Mouse (Mus musculus): ENCODE data around the gene Prr12.
"Not testable (repeated sequence)": the region's sequence is repeated elsewhere in the genome, so short reads cannot be mapped to it uniquely, and the experiment has no call there.

Gene Prr12

DNA sequence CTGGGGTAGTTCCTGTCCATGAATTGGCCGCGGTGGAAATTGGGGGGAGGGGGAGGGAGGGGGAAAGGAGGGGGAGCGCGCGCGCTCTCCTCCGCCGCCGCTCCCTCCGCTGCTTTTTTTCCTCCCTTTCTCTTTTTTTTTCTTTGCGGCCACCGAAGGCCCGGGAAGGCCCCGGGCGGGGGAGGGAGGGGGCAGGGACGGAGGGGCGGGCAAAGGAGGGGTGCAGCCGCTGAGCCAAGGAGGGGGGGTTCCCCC, at the start of gene Prr12:
Gene Prr12 (minus strand): TSS at position 20 of the 255 bp plus-strand sequence.
- DNase-seq (ENCODE audit: low spot score in 2 of 2), result no peak

DNA sequence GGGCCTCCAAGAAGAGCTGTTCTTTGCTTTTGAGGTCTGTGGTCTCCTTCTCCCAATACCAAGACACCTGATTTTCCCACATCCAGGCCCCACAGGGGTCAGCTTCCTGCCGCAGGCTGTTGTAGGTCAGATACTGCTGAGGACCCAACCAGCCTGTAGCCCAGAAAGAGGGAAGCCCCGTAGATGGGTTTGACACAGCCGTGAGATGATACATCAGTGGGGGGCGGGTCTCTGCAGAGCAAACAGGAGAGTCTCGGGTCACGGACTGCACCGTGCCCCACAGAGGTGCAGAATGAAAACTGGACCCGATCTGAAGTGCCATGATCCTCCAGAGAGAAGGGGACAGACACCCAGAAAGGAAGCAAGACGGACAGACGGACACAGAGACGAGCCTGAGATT, 49.8 kb upstream of the Prr12 start:
- no peak for DNase-seq (ENCODE audit: low spot score in 2 of 2)

DNA sequence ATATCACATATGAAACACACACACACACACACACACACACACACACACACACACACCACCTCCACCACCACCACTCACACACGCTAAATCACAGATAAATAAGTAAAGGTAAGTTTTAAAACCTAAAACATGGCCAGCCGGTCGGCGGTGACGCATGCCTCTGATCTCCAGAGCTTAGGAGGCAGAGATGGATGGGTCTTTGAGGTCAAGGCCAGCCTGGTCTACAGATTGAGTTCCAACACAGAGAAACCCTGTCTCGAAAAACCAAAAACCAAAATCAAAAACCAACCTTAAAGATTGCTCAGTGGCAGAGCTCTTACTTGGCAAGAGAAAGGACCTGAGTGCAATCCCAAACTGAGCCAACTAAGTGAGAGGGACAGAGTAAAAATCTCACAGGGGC, 47.4 kb upstream of the Prr12 start:
- no peak for DNase-seq (ENCODE audit: low spot score in 2 of 2)

DNA sequence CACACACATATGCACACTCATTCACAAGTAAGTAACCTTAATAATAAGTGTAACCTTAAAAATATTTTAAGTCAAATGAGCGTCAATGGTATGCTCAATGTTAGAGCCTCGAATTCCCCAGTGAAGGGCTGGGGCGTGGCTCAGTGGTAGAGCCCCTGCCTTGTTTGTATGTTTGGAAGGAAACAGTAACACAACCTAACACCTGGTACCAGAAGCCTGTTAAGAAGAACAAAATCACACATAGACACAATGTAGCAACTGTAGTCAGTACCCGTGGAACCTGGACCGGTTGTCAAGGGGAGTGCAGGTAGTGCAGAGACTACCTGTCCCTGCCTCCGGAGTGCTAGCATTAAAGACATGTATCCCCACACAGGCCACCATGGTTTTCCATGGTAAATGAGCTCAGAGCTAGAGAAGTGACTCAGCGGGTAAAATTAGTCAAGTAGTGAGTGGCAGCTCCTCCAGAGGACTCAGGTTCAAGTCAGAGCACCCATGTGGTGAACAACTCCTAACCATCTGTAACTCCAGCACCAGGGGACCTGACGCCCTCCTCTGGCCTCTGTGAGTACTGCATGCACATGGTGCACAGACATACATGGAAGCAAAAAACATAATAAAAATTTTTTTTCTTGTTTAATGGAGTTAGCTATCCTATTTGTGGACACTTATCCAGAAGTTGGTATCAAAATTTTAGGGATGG, 46.0 kb upstream of the Prr12 start:
- DNase-seq (ENCODE audit: low spot score in 2 of 2), result no peak

DNA sequence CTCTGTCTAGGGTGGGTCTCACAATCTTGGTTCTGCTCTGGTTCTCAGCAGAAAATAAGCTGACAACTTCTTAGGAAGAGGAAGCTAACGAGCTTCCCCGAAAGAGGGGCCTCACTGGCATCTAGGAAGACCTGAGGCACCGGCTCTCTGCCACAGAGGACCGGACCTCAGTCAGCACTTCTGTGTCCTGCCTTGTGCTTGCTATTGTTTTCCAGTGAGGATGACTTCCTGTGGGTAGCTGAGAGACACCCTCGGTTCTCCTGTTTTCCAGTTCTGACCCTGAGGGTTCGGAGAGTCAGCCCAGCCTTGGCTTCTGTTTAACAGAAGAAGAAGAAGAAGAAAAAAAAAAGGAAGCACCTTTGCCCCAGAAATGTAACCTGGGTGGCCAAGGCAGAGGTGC, 44.8 kb upstream of the Prr12 start:
- DNase-seq (ENCODE audit: low spot score in 2 of 2), result no peak

DNA sequence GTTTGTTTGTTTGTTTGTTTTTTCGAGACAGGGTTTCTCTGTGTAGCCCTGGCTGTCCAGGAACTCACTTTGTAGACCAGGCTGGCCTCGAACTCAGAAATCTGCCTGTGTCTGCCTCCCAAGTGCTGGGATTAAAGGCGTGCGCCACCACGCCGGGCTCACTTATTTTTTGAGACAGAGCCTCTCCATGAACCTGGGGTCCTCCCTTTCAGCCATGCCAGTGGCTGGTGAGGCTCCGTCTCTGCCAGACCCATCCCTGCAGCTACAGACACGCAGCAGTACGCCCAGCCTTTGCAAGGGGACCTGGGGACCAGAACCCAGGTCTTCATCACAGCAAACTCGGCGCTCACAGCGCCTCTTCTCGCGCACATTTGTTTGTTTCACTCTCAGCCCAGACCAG, 43.3 kb upstream of the Prr12 start:
- not testable (repeated sequence) for DNase-seq (ENCODE audit: low spot score in 2 of 2)

DNA sequence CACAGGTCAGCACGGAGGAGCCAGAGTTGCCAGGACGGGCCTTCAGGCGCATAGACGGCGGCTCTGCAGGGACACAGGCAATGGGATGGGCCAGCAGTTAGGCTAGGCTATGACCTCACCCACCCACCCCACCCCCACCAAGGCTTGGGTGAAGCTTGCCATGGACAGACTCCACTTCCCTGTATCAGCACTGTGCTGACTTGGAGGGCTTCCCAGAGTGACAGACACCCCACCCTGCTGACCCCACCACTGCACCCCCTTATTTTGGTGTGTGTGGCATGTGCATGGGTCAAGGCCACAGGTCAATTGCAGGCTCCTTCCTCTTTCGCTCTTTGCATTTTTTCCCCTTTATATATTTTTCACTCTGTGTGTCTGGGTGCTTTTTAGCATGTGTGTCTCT, 42.7 kb upstream of the Prr12 start:
- DNase-seq (ENCODE audit: low spot score in 2 of 2), result no peak

DNA sequence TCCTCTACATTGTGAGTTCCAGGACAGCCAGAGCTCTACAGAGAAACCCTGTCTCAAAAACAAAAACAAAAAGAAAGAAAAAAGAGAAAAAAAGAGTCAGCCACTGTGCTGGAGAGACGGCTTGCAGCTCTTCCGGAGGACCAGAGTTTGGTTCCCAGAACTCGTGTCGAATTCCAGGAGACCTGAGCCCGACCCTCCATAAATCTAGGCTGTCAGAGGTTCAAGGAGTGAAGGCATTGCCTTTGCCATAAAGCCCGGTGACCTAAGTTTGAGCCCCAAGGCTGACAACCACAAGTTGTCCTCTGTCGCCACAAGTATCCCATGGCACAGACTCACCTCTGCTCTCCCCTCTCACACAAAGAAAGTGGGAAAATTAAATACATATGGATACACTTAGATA, 41.4 kb upstream of the Prr12 start:
- no peak for DNase-seq (ENCODE audit: low spot score in 2 of 2)

DNA sequence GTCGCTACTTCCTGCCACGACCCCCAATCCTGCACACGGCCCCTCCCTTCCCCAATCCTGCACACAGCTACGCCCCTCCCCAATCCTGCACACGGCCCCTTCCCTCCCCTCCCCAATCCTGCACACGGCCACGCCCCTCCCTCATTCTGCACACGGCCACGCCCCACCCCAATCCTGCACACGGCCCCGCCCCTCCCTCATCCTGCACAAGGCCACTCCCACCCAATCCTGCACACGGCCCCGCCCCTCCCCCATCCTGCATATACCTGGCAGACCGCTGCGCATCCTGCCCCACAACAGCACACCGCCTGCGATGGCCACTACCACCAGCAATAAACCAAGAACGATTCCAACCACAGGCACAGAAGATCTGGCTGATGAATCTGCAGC, 40.8 kb upstream of the Prr12 start:
- no peak for DNase-seq (ENCODE audit: low spot score in 2 of 2)

DNA sequence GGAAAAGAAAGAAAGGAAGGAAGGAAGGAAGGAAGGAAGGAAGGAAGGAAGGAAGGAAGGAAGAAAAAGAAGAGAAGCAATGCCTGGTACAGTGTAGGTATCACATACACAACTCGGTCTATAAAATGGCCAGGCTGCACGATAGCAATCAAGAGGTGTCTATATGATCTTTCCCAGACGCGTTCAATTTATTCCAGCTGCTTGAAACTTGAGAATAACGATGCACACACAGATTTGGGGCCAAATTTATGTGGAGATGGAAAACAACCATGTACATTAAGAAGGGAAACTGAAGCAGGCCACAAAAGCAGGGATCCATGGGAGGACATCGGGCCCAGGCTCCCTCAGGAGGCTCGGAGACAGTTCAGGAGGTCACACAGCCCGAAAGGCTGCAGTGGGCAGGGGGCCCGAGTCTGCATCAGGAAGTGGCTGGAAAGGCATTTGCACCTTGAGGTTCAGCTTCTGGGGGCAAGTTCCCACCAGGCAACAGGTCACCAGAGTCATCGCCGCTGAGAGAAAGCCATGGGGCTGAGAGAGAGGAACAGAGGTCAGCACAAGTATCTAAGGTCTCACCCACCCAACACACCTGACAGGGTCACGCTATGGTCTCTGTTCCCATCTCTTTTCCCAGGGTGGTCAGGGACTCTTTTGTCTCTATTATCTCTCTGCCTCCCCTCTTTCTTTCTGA, 40.3 kb upstream of the Prr12 start:
- DNase-seq (ENCODE audit: low spot score in 2 of 2), result no peak

DNA sequence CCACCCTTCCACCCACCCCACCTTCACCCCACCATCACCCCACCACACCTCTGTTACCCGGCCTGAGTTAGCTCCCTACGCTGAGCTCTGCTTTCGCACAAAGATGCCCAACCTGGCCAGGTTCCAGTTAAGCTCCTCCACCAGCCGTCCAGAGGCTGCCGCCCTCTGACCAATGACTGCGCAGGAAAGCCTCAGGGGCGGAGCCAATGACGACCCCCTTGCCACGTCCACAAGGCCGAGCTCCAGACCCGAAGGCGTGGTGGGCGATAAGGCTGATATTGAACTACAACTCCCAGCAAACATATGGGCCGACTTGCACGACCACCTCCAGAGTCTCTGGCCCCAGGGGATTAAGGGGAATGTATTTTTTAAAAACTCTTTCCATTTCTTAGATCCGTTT, 39.4 kb upstream of the Prr12 start, which contains the start of gene Rcn3:
Gene Rcn3 (minus strand): TSS at position 174 of the 400 bp plus-strand sequence.
- DNase-seq (ENCODE audit: low spot score in 2 of 2), result peak in 1 of 2 experiments; percentile 15

DNA sequence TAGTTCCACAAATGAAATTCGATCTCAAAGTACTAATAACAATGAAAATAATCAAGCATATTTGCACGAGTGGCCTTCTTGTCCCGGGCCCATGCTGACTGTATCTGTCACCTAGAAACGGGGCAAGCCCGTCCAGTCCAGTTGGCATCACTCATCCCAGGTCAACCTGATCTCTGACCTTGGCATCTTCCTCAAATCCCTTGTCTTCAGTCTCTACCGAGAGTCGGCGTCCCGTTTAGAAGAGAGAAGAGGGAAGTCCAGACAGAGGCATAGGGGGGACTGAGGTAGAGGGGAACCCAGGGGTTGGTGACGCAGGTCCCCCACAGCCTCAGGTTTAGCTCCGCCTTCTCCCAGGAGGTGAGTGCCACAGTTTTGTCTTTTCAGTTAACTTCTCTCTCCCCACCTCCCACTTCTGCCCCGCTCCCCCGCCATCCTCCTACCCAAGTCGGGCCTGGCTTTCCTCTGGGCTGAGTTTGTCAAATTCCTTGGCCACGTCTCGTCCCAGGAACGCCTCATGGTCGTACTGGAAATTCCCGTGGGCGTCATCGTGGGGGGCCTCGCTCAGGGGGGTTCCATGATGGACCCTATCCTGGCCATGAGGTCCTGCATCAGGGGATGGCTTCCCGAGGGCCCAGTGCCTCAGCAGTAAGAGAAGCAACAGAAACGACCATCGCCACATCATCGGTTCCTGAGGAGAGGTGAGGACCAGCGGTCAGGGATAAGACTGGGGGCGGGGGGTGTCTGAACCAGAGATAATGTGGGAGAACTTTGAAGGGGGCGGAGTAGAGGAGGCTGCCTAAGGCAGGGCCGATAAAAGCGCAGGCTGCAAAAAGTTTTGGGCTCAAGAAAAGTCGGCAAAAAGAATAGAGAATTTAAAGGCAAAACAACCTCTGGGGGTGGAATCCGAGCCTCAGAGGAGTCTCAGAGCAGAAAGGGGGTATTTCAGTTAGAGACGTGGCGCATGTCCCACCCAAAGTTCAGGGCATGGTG, 38.6 kb upstream of the Prr12 start:
- DNase-seq (ENCODE audit: low spot score in 2 of 2), result no peak

DNA sequence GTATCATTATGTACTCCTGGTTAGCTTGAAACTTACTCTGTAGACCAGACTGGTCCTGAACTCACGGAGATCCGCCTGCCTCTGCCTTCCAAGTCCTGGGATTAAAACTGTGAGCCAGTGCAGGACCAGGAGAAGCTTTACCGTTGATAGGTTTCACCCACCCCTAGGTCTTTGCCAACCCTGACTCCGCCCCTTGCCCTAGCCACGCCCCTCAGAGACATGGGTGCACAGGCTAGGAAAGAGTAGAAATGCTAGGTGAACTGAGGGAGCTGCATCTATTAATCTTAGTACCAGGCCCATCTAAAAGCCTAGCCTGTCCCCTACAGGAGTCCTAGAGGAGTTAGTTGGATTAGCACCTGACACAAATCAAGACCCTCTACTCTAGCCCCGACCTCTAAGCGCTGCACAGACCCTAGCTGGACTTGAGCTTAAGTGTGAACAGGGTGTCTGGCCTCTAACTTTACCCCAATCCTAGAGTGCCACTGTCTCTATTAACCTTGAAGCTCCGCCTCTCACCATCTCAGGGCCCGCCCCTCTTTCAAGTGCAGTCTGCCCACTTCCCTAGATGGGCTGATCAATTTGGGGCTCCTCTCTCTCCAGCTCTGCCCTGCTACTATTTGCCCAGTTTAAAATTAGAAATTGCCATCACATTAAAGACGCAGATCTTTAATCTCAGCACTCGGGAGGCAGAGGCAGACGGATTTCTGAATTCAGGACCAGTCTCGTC, 37.7 kb upstream of the Prr12 start:
- no peak for DNase-seq (ENCODE audit: low spot score in 2 of 2)

DNA sequence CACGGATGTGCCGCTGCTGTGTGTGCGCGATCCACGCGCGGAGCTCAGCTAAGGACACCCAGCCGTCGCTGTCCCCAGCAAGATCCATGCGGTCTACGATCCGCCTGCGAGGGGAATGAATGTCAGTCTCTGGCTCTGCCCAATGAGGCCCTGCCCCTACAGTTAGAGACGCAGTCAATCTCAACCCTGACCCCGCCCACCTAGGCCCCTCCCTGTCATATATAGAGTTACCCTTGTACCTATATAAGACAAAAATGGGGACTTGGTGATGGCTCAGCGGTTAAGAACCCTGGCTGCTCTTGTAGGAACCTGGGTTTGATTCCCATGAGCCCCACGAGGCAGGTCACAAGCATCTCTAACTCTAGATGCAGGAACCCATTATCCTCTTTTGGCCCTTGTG, 35.9 kb upstream of the Prr12 start:
- DNase-seq (ENCODE audit: low spot score in 2 of 2), result no peak

DNA sequence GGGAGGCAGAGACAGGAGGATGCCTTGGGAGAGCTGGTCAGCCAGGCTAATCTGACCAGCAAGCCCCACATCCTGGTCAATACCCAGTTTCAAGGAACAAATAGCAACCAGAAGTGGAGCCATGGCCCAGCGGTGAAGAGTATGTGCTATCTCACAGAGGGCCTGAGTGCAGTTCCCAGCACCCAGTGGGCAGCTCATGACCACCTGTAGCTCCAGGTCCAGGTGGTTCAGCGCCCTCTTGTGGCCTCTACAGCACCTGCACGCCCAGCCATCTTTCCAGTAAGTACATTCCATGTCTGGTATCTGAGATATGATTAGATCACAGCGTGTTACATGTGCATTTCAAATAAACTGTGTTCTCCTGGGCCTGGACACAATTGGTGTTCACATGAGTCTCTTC, 33.4 kb upstream of the Prr12 start:
- no peak for DNase-seq (ENCODE audit: low spot score in 2 of 2)

DNA sequence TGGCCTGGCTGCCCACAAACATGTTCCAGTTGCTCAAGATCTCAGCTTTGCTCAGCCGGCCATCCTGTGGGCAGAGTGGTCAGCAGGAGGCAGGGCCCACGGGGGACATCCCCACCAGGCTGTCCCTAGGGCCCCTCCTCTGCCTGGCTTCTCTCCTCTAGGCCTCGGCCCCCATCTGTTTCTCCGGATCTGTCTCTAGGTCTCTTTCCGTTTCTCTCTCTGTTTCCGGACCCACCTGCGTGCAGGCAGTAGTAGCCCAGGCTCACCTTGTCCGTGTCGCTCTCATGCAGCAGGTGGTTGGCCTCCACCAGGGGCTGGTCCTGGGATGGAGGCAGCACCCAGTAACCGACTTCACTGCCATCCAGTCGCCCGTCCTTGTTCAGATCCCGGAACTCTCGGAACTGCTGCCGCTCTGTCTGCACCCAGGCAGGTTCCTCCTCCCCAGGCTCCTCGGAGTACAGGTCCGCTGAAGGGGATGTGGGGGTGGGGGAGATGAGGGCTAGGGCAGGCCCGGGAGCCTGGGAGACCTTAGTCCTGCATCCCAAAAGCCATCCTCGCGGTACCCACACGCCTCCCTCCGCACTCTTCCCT, 30.7 kb upstream of the Prr12 start:
- DNase-seq (ENCODE audit: low spot score in 2 of 2), result no peak

DNA sequence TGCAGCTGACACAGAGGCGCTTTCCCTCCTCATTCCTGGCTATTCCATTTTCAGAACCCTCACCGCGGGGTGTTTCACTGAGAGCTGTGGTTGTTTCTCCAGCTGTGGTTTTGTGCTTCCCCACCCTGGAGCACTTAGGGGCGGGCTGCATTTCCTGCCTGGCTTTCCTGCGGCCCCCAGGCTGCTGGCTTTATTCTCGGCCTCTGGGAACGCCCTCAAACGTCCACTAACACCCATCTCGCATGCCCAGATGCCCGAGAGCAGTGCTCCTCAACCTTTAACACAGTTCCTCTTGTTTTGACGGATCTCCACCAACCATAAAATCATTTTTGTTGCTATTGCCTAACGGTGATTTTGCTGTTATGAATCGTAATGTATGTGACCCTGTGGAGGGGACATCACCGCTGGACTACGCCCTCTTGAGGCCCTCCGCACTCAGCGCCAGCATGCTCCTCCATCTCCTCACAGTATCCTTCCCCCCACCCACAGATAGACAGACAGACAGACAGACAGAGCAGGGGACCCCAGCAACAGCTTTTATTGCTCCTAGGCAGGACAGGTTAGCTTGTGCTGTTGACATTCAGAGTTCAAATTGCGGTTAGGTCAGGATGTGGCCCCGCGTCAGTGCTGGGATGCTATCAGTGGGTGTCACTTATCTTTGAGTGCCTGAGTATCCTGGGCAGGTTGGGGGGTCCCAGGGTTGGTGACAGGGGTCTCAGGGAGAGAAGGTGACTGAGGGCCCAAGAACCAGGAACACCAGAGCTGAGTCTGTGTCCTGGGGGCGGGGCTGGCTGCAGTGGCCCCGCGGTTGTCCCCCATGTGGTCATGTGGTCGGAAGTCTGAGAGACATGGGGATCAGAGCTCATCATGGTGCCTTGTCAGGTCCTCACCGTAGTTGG, 30.0 kb upstream of the Prr12 start:
- no peak for DNase-seq (ENCODE audit: low spot score in 2 of 2)

DNA sequence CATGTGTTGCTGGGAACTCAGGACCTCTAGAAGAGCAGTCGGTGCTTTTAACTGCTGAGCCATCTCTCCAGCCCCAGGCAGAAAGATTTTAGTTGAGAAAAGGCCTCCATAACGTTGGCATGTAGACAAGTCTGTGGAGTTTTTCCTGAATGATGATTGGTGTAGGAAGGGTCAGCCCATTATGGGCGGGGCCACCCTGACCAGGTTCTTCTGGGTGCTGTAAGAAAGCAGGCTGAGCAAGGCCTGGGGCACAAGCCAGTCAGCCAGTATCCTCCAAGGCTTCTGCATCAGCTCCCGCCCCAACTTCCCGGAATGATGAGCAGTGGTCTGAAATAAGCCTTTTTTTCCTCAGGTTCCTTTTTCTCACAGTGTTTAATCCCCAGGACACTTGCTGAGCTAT, 28.3 kb upstream of the Prr12 start:
- DNase-seq (ENCODE audit: low spot score in 2 of 2), result no peak

DNA sequence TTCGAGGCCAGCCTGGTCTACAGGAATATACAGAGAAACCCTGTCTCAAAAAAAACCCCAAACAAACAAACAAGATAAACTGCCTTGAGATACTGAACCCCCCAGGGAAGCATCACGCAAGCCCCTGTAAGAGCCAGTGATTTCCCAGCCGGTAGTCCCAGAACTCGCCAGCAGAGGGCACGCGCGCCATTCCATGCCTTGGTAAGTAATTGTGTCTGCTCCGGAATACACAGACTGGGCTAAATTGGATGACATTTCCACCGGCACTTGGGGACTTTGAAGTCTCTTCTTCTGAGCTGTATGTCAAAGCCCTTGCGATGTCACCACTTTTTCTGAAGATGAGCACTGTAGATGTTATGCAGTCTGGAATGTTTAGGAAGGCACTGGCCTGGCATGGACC, 27.2 kb upstream of the Prr12 start:
- peak; percentile 87 to 93 for DNase-seq (ENCODE audit: low spot score in 2 of 2)

DNA sequence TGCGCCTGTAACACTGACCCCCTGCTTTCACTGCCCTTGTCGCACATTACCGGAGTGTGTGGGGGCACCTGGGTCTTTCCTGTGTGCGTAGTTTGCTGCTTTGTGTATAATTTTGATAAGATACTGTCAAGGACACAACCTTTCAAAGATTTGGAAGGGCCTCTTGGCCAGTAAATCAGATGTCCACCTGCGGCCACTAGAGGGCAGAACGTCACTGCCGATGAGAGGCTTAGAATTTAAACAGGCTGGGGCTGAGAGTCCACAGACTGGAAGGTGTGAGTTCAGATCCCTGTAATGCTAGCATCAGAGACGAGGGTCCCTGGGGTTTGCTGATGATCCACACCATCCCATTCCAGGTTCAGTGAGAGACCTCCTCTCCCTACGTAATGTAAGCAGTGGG, 25.8 kb upstream of the Prr12 start:
- DNase-seq (ENCODE audit: low spot score in 2 of 2), result peak; percentile 52 to 53

DNA sequence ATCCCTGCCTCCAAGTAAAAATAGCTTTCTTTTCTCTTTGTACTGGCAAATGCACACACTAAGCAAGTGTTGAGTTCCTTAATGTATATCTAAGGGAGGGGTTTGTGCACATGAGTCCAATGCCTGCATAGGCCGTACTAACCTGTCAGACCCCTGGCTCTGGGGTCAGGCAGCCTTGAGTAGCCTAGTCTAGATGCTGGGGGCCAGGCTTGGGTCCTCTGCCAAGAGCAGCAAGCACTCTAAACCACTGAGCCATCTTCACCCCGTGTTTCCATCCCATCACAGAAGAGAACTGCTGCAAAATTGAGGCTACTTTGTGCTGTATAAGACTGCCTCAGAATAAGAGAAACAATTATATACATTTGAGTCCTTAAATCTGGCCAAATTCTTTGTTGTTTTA, 25.1 kb upstream of the Prr12 start:
- DNase-seq (ENCODE audit: low spot score in 2 of 2), result no peak

All from frontal cortex, postnatal 36 days (tissue).